Mouse (Mus musculus) thymus, adult 2 months (tissue): ENCODE measurements around the gene Phactr1.

ENCODE experiments used
- CTCF ChIP-seq: fragments of 200-500 bp; IDR thresholded peaks from 2 replicates; pipeline ENCODE4 v1.5.1; 2012; ENCODE audit warnings: mild to moderate bottlenecking, control low read depth, low read length, moderate library complexity, borderline replicate concordance; ENCODE audit not compliant: control insufficient read depth, poor library complexity, insufficient read depth; ENCODE audit errors: extremely low read depth
- POLR2A ChIP-seq: fragments of 200-500 bp; IDR thresholded peaks from 2 replicates; pipeline ENCODE4 v1.6.1; 2012; ENCODE audit warnings: mild to moderate bottlenecking, low read length, control low read depth, moderate library complexity; ENCODE audit not compliant: control insufficient read depth, poor library complexity, insufficient read depth; ENCODE audit errors: extremely low read depth

DNA sequence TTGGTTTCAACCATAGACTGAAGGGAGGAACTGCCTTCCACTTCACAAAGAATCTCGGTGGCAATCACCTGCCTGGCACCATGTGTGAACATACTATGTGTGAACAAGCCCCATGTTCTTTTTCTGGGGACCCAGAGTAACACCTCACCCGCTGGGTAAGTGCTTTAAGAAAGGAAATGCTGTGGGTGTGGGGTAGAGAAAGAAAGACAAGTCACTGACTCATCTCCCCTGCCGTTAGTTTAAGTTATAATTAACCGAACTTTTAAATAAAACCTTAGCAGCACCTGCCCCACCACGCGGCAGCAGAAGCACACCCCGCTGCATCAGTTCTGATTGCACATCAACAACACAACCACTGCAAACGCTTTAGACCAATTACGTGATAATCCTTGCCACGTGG is 171.7 kb downstream of the Phactr1 start:
- no peak for TF ChIP-seq CTCF
- no peak for TF ChIP-seq POLR2A
